Mouse (Mus musculus): ENCODE results near the gene Gm17677. TPM values are rescaled to one million over a fixed set of nuclear protein-coding genes. Genes with fewer than 3 reads are reported as not detected.

Gm17677 gene
- not detected in 2 replicates for polyA plus RNA-seq (2012)

GRCm38 (mm10) chr9:35740749-35741148 lies at the start of gene Gm17677:
Gm17677 (plus strand) TSS chr9:35741049.

GRCm38 (mm10) chr9:35778009-35778408 lies 37.2 kb downstream of the Gm17677 start, which contains the start of gene Gm17727:
Gm17727 (minus strand) TSS chr9:35778109.

GRCm38 (mm10) chr9:35790001-35790400 lies 49.2 kb downstream of the Gm17677 start, which contains the start of the genes Gm27235 and D730048I06Rik:
Gm27235 (minus strand) TSS chr9:35790101.
D730048I06Rik (minus strand) TSS chr9:35790112.

Other genes with a start within 250 kb of the Gm17677 start
- gene Gm1113, start 222.8 kb upstream of the Gm17677 start, polyA plus RNA-seq (2012), result not detected in 2 replicates
- 0.03 and 0.04 TPM in 2 replicates for gene Ddx25, start 182.5 kb upstream of the Gm17677 start, polyA plus RNA-seq (2012)
- 1.00 and 1.1 TPM in 2 replicates for gene Pus3, start 182.5 kb upstream of the Gm17677 start, polyA plus RNA-seq (2012)
- gene Pate2, start 170.8 kb upstream of the Gm17677 start, polyA plus RNA-seq (2012), result 0.35 and 0.39 TPM in 2 replicates
- gene Hyls1, start 170.7 kb upstream of the Gm17677 start, polyA plus RNA-seq (2012), result 1.5 and 2.6 TPM in 2 replicates
- gene Pate4, start 129.1 kb upstream of the Gm17677 start, polyA plus RNA-seq (2012), result not detected in 2 replicates
- not detected in 2 replicates for gene Pate3, start 92.8 kb upstream of the Gm17677 start, polyA plus RNA-seq (2012)
- not detected in 2 replicates for gene Pate1, start 53.7 kb upstream of the Gm17677 start, polyA plus RNA-seq (2012)
- not detected in 2 replicates for gene Gm17727, start 37.1 kb downstream of the Gm17677 start, polyA plus RNA-seq (2012)
- gene Gm27235, start 49.1 kb downstream of the Gm17677 start, polyA plus RNA-seq (2012), result not detected in 2 replicates
- not detected in 2 replicates for gene D730048I06Rik, start 49.1 kb downstream of the Gm17677 start, polyA plus RNA-seq (2012)
- gene 9230110F15Rik, start 103.1 kb downstream of the Gm17677 start, polyA plus RNA-seq (2012), result not detected in 2 replicates
- not detected in 2 replicates for gene 9230113P08Rik, start 167.4 kb downstream of the Gm17677 start, polyA plus RNA-seq (2012)